Mouse (Mus musculus): ENCODE data around the gene Atp11b. TPM values are rescaled to one million over a fixed set of nuclear protein-coding genes. Genes with fewer than 3 reads are reported as not detected.
A peak's percentile ranks its signal among the peaks of the same experiment; 100 is the strongest.

The Atp11b gene
- 10 to 100 TPM; 74.3 to 81.3 TPM for total RNA-seq (2021)

DNA sequence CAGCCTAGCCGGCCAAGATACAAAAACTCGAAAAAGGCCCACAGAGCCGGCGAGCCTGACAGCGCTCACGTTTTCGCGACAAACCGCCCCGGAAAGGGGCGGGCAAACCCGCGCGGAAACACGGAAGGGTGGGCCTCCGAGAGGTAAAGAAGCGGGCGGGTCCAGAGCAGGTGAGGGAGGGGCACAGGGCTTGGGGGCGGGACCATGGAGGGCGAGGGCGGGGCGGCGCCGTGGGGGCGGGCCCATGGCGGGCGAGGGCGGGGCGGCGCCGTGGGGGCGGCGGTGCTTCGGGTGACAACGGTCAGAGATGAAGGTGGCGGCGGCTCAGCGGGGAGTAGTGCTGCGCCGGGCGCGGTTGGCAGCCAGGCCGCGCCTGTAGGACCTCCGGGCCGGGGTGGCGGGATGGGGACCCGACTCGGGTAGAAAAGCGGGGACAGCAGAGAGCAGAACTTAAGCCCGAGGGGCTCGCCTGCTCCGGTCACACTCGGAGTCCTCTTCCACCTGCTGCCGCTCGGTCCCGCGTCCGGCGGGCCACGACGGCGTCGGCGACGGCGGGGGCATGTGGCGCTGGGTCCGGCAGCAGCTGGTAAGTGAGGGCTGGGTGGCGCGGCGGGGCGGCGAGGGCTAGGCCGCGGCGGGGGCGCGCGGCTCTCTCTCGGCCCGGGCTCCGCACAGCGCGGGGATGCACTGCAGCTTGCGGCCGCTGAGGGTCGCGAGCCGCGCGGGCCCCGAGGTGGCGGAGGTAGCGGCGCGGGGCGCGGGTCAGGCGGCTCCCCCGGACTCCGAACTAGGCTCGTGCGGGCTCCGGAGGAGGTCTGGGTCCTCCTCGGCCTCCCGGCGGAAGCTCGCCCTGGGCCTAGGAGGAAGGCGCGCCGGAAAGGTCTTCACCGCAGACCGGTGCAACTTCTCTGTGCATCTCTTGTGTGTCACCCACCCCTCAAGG lies at the start of gene Atp11b:
Gene Atp11b, plus strand, starts transcription at position 282 of the 943 bp plus-strand sequence.
- peak; percentile 65 to 68 for DNase-seq

DNA sequence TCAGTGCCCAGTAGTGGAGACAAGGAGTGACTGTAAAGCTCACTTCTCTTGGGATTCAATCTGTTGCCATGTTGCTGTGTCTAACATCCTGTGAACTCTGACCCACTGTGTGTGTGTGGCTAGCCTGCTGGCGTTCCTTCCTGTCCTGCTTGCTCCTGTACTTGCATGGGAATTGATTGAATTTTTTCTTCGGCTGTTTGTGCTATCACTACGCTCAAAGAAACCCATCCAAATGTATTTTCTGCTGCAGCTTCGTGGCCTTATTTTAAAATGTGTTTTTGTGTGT lies 49.6 kb upstream of the Atp11b start:
- DNase-seq = no peak

DNA sequence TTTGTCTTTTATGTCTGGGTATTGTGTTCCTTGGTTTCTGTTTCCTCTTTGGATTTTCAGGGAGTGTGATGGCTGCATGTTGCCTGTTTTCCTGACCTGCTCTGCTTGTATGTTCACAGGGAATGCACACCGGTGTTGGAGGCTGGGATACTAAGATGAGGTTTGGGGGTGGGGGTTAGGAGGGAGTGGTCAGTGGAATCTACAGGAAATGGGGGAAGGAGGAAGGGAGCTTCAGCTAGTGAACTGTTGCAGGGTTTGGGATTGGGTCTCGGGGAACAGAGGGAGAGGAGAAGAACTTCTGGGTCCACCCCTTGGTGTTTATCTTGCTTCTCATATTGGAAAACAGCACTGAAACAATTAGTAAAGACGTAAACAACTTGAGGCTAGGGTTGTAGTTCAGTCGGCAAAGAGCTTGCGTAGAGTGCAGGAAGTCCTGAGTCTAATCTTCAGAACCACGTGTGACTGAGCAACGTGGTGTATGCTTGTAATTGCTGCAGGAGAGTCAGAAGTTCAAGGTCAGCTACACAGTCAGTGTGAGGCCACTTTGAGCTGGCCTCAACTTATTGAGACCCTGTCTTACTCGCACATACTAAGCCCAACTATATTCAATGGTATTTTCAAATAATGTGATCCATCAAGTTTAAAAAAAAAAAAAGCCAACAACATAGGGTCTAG lies 34.2 kb upstream of the Atp11b start:
- no peak for DNase-seq

DNA sequence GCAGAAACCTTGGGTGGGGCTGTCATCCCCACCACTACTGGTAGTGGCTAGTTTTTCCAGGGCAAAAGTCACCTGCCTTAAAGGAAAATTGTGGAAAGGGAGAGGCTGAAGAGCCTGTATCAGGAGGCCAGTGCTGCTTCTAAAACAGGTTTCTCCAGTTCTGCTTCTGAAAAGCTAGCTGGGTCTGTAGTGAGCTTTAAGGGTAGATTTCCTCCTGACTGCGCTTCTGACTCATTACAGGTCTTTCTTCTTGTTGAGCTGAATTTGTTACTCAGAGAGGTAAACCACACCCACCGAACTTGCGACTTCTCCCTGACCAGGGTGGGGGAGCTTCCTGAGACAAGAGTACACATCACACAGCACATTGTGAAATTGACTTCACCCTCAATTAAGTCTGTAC lies 33.1 kb upstream of the Atp11b start:
- DNase-seq = no peak

DNA sequence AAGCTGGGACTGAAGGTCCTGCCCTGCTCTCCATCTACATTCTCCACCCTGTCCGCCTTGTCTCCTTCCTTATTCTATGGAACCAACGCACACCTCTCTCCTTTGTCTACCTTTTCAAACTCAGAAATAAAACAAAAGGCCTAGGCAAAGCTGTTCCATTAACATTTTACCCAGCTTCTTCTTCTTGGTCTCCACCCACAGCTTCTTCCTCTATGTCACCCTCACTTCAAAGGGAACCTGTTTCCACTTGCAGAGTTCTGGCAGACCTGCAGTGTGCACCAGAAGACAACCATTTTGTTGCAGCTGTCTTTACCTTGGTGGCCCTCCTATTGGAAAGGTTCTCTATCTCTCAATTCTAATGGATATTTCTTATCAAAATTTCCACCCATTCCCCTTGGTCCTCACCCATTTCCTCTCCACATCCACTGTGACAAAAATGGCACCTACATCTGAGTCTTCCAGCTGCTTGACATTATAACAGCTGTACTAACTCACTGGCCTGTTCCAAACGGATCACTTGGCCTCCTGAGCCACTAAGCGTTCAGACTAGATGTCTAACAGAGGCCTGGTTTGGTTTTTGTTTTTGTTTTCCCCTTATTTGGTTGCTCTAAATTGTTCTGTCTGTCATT lies 32.0 kb upstream of the Atp11b start:
- DNase-seq = no peak

DNA sequence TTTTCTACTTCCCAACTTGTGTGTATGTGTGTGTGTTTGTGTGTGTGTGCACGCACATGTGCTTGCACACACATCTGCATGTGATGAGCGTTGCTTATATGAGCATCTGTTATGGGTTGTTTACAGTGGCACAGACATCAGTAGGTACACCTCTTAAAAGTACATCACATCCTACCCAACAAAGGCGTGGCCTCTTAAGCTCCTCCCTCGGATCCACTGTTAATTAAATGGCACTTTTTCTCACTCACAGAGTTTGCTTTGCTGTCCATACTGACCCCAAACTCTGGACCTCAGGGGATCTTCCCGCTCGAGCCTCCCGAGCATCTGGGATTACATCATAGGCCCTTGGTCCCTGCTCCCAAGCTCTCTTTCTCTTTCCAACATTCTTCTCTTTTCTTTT lies 31.1 kb upstream of the Atp11b start:
- no peak for DNase-seq

DNA sequence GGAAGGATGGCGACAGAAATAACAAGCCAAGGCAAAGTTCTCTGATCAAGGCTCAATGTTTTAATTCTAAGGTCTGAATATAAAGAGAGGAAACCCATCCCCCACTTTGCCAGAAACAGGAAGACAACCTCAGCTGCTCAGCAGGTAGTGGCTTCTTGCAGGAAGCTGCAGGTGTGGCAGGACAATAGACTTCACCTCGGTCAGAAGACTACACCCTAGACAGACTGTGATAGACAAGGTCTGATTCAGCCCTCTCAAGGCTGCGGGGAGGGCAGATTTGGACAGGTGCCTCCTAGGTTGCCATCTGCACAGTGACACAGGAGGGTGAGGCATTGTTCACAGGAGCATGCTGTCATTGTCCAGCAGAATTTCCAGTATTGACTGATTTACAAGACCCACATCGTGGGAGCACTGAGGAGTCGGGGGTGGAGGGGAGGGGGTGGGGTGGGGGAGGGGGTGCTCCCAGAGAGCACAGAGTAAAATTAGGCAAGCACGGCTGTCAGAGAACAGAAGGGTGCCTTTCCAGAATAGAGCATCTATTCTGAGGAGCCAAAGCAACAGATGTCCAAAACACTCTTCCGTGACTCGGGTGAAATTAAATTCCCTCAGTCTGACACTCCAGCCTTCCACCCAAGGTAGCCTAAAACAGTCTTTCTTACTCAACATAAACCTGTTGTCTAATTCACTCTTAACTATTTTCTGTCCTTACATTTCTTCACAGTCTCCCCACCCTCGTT lies 30.2 kb upstream of the Atp11b start:
- DNase-seq = peak in 1 of 2 experiments; percentile 4

DNA sequence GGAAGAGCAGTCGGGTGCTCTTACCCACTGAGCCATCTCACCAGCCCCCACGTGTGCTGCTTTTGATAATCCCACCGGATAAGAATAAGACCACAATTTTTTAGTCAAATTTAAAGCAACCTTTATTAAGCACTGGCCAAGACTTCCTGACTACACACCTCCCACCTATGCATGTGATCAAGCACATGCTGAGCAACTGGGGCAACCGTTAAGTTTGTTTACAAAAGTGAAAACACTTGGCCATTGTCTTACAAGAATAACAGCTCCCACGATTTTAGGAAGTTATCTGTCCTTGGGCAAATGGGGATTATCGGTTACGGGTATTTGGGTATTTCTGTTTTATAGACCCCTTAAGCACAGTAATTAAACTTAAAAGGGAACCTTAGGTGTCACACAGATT lies 28.8 kb upstream of the Atp11b start:
- no peak for DNase-seq

DNA sequence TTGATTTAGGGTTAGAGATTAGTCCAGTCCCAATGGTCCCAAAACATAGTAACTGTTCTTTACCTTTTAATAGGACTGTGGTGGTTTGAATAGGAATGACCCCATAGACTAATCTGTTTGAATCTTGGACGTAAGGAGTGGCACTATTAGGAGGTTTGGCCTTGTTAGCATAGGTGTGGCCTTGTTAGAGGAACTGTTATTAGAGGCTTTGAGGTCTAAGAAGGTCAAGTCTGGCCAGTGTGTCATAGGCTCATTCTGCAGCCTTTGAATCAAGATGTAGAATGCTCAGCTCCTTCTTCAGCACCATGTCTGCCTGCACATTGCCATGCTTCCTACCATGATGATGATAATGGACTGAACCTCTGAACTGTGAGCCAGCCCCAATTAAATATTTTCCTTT lies 27.0 kb upstream of the Atp11b start:
- DNase-seq = no peak

DNA sequence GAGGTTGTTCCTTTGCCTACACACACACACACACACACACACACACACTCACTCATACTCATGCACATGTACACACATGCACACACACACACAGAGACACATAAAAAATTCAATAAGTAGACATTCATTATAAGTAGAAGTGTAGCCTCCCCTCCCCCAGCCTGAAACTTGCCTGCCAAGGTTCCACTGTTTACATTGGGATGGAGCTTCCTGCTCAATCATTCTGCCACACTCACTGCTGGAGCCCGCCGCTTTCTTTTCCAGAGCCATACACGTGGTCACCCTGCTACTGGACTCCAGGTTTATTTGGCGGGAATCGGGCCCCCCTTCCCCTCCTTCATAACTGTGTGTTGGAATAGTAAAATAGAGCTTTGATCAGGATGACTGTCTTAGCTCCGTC lies 24.4 kb upstream of the Atp11b start:
- no peak for DNase-seq

DNA sequence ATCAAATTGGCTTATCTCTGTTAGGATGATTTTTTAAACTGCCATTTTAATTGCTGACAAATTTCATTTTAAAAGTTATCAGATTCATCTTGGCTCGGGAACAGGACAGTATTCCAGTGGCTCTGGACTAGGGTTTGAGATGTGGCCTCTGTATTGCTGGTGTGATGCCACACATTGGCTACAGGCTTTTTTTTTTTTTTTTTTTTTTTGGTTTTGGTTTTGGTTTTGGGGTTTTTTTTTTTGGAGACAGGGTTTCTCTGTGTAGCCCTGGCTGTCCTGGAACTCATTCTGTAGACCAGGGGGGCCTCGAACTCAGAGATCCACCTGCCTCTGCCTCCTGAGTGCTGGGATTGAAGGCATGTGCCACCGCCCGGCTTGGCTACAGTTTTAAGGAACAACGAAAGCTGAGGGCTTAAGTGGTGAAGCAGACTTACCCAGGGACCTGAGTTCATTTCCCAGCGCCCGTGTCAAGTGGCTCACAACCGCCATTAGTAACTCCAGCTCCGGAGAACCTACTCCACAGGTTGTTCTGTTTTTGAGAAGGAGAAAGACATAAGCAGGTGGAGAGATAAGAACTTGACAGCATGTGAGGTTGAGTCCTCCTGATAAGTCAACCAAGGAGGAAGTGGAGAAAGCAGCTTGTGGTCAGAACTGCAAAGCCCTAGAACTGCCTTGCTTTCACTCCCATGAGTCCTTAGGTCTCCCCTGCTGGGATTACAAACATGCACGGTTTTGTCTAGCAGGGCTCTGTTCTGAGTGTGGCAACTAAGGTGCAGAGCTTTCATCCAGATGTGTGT lies 21.7 kb upstream of the Atp11b start:
- no peak for DNase-seq

DNA sequence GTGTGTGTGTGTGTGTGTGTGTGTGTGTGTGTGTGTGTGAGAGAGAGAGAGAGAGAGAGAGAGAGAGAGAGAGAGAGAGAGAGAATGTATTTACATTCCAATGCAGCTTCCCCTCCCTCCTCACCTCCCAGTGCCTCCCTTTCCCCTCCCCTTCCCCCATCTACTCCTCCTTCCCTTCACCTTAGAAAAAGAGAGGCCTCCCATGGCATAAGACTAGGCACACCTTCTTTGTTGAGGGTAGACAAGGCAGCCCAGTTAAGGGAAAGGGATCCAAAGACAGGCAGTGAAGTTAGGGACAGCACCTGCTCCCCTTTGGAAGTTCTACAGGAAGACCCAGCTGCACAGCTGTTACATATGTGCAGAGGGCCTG lies 21.1 kb upstream of the Atp11b start:
- no peak for DNase-seq

DNA sequence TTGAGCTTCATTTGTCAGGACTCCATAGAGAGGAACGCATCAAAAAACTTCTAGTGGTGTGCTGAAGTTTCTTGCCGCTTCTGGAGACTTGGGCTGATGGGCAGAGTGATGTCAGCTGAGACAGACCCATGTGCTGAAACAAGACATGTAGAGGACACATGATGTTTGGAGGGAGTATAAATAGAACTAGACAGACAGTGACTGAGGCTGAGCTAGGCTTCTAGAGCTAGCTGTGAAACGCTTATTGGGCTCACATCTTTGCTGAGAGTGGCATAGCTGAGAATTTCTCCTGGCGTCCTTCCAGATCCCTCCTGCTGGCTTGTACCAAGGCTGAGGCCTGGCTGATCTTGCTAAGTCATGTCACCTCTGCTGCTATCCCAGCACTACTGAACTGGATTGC lies 19.4 kb upstream of the Atp11b start:
- DNase-seq = no peak

DNA sequence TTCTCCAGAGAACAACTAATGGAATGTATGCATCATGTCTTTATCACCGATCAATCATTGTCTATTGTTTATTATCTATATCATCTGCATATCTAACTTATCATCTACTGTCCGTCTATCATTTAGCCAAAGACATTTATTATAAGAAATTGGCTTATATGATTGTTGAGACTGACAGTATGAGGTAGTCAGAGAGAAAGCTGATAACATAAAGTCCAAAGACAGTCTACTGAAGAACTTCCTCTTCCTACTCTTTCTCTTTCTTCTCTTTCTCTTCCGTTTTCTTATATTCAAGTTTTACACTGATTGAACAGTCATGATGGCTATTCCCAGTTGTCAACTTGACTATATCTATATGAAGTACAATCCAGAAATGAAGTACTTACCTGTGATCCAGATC lies 15.8 kb upstream of the Atp11b start:
- DNase-seq = no peak

DNA sequence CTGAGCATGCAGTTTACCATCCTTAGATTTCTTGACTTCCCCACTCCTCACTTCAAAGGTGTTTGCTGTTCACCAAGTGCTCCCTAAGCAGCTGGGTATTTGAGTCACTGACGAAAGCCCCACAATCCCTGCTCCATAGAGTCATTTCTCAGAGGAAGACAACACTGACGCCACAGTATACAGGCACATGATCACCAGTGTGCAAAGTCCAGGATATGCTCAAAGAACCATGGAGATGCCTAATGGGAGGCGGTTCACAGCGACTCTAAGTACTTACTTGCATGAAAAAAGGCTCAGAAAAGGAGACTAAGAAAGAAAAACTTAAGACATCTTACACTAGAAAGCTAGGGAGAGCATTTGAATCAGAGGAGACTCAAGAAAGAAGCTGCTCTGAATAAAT lies 8.9 kb upstream of the Atp11b start:
- DNase-seq = no peak

DNA sequence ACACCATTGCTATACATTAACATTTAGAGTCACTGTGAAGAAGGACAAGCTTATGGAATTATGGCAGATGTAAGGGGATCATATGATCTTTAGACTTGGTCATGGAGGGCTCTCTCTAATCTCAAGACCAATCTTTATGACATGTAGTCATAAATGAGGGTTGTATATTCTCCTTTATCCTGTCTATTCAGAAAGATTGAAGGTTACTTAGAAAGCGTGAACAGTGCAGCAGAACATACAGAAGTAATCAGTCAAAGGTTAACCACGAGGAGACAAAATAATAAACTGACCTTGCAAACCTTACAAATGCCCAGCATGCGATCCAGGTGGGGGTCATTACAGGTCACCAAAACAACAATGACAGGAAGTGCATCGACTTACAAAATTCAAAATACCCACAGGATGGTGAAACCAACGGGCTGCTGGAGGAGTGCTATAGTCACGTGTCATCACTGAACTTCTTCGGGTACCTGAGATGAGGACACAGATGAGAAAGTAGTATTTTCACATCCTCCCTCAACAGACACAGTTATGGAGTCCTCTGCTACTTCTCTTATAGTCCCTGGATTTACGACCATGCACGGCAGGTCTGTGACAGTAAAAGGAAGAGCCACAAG lies 7.0 kb upstream of the Atp11b start:
- DNase-seq = no peak

DNA sequence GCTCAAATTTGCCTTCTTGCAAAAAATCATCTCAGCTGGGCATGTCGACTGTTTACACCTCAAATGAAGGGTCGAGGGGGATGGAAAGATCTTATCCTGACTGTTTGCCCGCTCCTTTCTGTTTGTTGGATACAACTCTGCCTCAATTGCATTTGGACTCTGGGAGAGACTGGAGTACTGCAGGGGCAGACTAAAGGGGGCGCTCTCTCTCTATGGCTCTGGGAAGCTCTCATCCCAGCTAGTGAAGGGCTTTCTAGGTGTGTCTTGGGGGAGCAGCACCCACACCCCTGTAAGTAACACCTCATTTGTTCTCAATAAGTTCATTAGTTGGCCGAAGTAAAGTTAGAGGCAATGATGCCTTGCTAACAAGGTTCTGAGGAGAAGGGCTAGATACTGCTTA lies 3.6 kb upstream of the Atp11b start:
- no peak for DNase-seq

DNA sequence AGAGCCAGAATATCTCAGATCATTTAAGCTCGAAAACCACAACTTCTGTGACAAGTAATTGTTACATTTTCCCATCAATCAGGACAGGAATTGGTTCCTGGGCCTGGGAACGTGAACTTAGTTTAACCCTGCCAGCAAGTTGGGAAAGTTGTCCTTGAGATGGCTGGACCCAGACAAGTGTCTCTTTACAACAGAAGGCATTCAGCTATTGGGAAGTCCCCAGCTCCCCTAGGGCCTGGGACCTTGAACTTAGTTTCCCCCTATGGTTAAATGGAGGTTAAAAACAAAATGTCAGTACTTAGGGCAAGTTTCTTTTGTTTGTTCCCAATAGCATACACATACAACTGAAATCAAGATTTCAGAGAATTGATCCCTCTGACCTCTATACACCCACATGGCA lies 2.2 kb upstream of the Atp11b start:
- no peak for DNase-seq

DNA sequence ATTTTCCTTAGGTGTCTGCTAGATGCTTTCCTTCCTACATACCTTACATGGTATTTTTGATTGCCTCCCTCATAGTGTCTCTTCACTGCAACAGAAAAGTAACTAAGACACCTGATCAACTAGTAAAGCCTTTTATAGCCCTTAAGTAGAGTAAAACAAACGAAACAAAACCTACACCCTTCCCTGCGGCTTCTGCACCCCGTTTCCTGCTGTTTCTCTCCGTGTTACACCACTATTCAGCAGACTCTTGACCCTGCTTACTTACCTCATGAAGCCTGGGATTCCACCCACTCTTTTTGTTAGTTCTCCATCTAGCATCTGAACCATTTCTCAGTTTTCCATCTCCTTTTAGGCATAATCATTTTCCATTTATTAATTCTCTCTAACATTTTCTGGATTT lies 8.8 kb downstream of the Atp11b start:
- DNase-seq = no peak

DNA sequence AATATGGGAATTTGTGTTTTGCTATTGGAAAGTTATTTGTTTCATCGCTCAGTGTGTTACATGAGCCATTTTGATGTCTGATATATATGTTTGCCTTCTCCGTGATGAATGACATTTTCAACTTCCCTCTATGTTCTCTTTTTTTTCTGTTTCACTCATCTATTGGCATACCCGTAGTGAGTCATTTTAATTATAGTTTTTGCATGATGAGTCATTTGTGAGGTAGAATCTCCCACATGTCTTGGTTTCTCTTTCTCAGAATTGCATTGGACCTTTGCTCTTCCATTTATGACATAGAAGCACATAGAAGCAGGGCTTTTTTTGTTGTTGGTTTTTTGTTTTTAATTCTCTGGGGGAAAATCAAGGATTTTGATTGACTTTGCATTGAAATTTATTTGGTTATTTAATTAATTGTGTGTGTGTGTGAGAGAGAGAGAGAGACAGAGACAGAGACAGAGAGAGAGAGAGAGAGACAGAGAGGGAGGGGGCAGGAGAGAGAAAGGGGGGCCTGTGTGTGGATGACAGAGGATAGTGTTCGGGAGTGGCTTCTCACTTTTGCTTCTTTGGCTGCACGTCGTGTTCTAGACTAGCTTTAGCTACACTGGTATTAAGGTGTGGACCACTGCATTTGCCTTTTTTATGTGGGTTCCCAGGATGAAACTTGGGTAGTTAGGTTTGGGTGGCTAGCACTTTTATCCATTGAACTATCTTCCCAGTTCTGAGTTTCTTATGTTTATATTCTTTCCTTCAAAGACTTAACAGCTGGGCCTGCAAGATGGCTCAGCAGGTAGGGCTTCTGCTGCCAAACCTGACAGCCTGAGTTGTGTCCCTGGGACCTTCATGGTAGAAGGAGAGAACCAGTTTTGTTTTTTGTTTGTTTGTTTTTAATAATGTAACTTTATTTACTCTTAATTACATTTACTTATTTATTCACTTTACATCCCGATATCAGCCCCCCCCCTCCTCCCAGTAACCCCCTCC lies 11.0 kb downstream of the Atp11b start:
- DNase-seq = no peak

DNA sequence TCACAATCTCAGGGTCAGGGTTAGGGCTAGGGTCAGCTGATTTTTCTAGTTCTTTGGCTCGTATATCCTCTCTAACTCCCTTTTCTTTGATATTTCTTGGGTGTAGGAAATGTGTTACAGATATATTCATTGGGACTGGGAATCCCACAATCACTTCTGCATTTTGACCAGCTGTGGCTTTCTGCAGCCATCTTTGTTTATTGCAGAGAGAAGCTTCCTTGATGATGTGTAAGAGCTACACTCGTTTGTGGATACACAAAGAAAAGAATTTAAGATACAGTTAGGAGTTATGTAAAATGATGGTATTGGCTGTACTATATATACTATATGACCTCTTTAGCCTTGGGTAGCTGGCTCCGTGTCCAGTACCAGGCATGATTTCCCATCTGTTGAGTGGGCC lies 25.8 kb downstream of the Atp11b start:
- DNase-seq = no peak

All from layer of hippocampus, postnatal 36 days (tissue).